Mouse (Mus musculus): ENCODE measurements around the gene Gpr25. TPM values are rescaled to one million over a fixed set of nuclear protein-coding genes. Genes with fewer than 3 reads are reported as not detected.

Gene Gpr25
- not detected in 4 replicates for total RNA-seq (2023)

GRCm38 (mm10) chr1:136260635-136261238 is at the start of gene Gpr25:
Gene Gpr25 (minus strand): TSS chr1:136260873.

GRCm38 (mm10) chr1:136233892-136234594 is 26.6 kb downstream of the Gpr25 start, which contains the start of gene Inava:
Gene Inava (minus strand): TSS chr1:136234264.

GRCm38 (mm10) chr1:136212803-136213202 is 47.9 kb downstream of the Gpr25 start, which contains the start of gene Mroh3:
Gene Mroh3 (minus strand): TSS chr1:136212828.

Other genes starting within 250 kb of the Gpr25 start
- gene Ascl5, start 210.1 kb downstream of the Gpr25 start, total RNA-seq (2023) = not detected in 4 replicates
- 4.0 to 6.5 TPM (median 5.1 TPM) in 4 replicates for gene Cacna1s, start 208.1 kb downstream of the Gpr25 start, total RNA-seq (2023)
- gene Kif21b, start 129.5 kb downstream of the Gpr25 start, total RNA-seq (2023) = 204 to 217 TPM (median 210 TPM) in 4 replicates
- gene Mroh3, start 48.0 kb downstream of the Gpr25 start, total RNA-seq (2023) = not detected in 4 replicates
- gene Inava, start 26.6 kb downstream of the Gpr25 start, total RNA-seq (2023) = not detected in 4 replicates
- gene Camsap2, start 85.2 kb upstream of the Gpr25 start, total RNA-seq (2023) = 43.6 to 53.5 TPM (median 44.7 TPM) in 4 replicates
- 18.5 to 22.7 TPM (median 21.2 TPM) in 4 replicates for gene Ddx59, start 154.4 kb upstream of the Gpr25 start, total RNA-seq (2023)
- gene Kif14, start 205.5 kb upstream of the Gpr25 start, total RNA-seq (2023) = 0.24 to 0.44 TPM (median 0.31 TPM) in 4 replicates